Mouse (Mus musculus): ENCODE data around the gene Elf1. TPM values are rescaled to one million over a fixed set of nuclear protein-coding genes. Genes with fewer than 3 reads are reported as not detected.

Gene Elf1
- total RNA-seq, 2 experiments from 2014 or later: 11.5 to 13.0 TPM

GRCm38 (mm10) chr14:79619802-79620201, 138.8 kb downstream of the Elf1 start:
- no peak for DNase-seq (ENCODE audit: low spot score in 2 of 2)

GRCm38 (mm10) chr14:79621143-79621542, 140.1 kb downstream of the Elf1 start:
- no peak for DNase-seq (ENCODE audit: low spot score in 2 of 2)

Small RNA genes lying within 50 kb of the gene (microRNA-seq; reads per million reads assigned to microRNA genes)
- not detected for gene Gm27857

Other genes with a start within 250 kb of the Elf1 start
- not detected for gene Zfp957, start 233.8 kb upstream of the Elf1 start, total RNA-seq (2021)
- gene Rgcc, start 179.5 kb upstream of the Elf1 start, total RNA-seq (2021): 10 to 100 TPM; 31.7 to 34.9 TPM
- 10 to 100 TPM; 16.2 to 18.3 TPM for gene Naa16, start 90.4 kb upstream of the Elf1 start, total RNA-seq (2021)
- gene Mtrf1, start 83.4 kb upstream of the Elf1 start, total RNA-seq (2021): 1 to 10 TPM; 4.4 to 5.8 TPM
- gene Kbtbd7, start 54.7 kb upstream of the Elf1 start, total RNA-seq (2021): 10 to 100 TPM; 10.4 to 12.0 TPM
- under 1 TPM; 0.69 to 0.83 TPM for gene Kbtbd6, start 29.4 kb upstream of the Elf1 start, total RNA-seq (2021)
- 10 to 100 TPM; 33.3 to 34.6 TPM for gene Wbp4, start 326 bp downstream of the Elf1 start, total RNA-seq (2021)
- gene Sugt1, start 106.5 kb downstream of the Elf1 start, total RNA-seq (2021): 10 to 100 TPM; 70.7 to 74.1 TPM
- 1 to 10 TPM in 1 of 2 experiments, under 1 TPM in 1; 0.83 to 1.3 TPM for gene Cnmd, start 181.0 kb downstream of the Elf1 start, total RNA-seq (2021)